8 mouse cellular contexts compared by ENCODE assay signal in genomic region chr16:15386241-15386574, GRCm38 (mm10).
DNase-seq lines count a peak whose midpoint lies in the region; ATAC-seq lines count a peak whose summit lies in the region.
"Had no signal": no experiment of that assay in that cellular context is flagged by ENCODE, and none has a peak within 500 bp of the region (broad histone marks: within the 10 kb centered on the region; RNA-seq: fewer than 3 reads in every experiment).

No protein-coding gene starts in this region.

- 26% methylated on average over 1 of the region's 1 CpGs for WGBS in intestine, embryonic 15.5 days
- 16% methylated on average over 1 of the region's 1 CpGs for WGBS in stomach, embryonic 16.5 days

- H3K4me1 ChIP-seq in intestine, embryonic 15.5 days (replicated peaks) = peaks cover 5% of the 10 kb centered on the region; the same call in 1 of the 2 replicates
- peaks cover 4% of the 10 kb centered on the region; the same call in 1 of the 2 replicates for H3K4me1 ChIP-seq in stomach, embryonic 16.5 days (ENCODE audit: control insufficient read depth, insufficient read depth, low read length)

- H3K27me3 ChIP-seq in intestine, embryonic 15.5 days (replicated peaks) = no peaks in the 10 kb centered on the region
- no peaks in the 10 kb centered on the region for H3K27me3 ChIP-seq in stomach, embryonic 16.5 days (ENCODE audit: control insufficient read depth, insufficient read depth, low read length)

- no peak overlapping the region for H3K9ac ChIP-seq in intestine, embryonic 15.5 days
- no peak overlapping the region for H3K9ac ChIP-seq in stomach, embryonic 16.5 days (ENCODE audit: low read length)

- no peaks in the 10 kb centered on the region for H3K36me3 ChIP-seq in intestine, embryonic 15.5 days
- H3K36me3 ChIP-seq in stomach, embryonic 16.5 days (ENCODE audit: control insufficient read depth, insufficient read depth, low read length) = no peaks in the 10 kb centered on the region

- peak overlapping the region; percentile 64 for H3K27ac ChIP-seq in intestine, embryonic 15.5 days
- peak overlapping the region; percentile 90 for H3K27ac ChIP-seq in stomach, embryonic 16.5 days (ENCODE audit: low read length)

- intact Hi-C loops in left cerebral cortex, postnatal 25 days (cut with DNase I) = no loop called here

- ATAC-seq in intestine, embryonic 15.5 days = peak; percentile 80
- ATAC-seq in stomach, embryonic 16.5 days (ENCODE audit: insufficient read depth, low FRiP score) = peak; percentile 74
- ATAC-seq: inflammation-experienced regulatory T-cells, adult 6 months had no signal

- H3K4me2 ChIP-seq in intestine, embryonic 15.5 days (replicated peaks) = no peak overlapping the region
- H3K4me2 ChIP-seq in stomach, embryonic 16.5 days (ENCODE audit: low read depth, low read length) = no peak overlapping the region

- H3K9me3 ChIP-seq in intestine, embryonic 15.5 days = no peaks in the 10 kb centered on the region
- no peaks in the 10 kb centered on the region for H3K9me3 ChIP-seq in stomach, embryonic 16.5 days (replicated peaks; ENCODE audit: control insufficient read depth, low read length)

- H3K4me3 ChIP-seq in intestine, embryonic 15.5 days (replicated peaks) = no peak overlapping the region
- H3K4me3 ChIP-seq in stomach, embryonic 16.5 days (replicated peaks; ENCODE audit: low read length) = no peak overlapping the region

- peak; percentile 8 for DNase-seq in kidney, postnatal 10 days
- no peak for DNase-seq in kidney, postnatal 14 days
- DNase-seq in left cerebral cortex, postnatal 25 days (ENCODE audit: low spot score in 2 of 2) = peak; percentile 73 to 82
- DNase-seq in spleen, postnatal 4 days (ENCODE audit: low spot score in 2 of 2) = no peak
- DNase-seq in cerebellum, adult 18-20 months = no peak

Comparison
In these comparisons a context has a peak if more than half of its experiments do, and no peak if none do; other contexts are left out.
1. DNase-seq: peak in kidney, postnatal 10 days (single experiment) and left cerebral cortex, postnatal 25 days (2 of 2); none in kidney, postnatal 14 days (single experiment), spleen, postnatal 4 days (0 of 2) and cerebellum, adult 18-20 months (0 of 2).